Mouse (Mus musculus): Measurements from ENCODE around the gene Tgm2. TPM values are rescaled to one million over a fixed set of nuclear protein-coding genes. Genes with fewer than 3 reads are reported as not detected.

Gene Tgm2
- 1 to 10 TPM; 2.1 to 5.4 TPM for polyA plus RNA-seq (2017; shearing (Covaris generic))

DNA sequence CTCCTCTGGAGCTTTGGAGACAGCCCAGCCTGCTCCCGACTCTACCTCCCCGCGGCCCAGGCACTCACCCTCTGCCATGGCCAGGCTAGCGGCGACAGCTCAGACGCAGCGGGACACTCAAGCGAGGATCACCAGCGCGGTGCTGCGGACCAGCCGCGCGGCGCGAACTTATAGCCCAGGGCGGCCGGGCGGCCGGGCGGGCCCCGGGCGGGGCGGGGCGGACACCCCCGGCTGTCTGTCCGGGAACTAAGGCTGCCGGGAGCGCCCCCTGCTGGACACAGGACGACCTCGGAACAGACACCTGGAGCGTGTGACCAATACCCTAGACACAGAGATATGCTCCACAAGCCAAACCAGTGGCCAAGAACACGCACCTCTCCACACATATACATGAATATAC, at the start of gene Tgm2:
TSS of gene Tgm2 (minus strand) at position 214 of the 400 bp plus-strand sequence.
- ATAC-seq, result peak; percentile 59

- ATAC-seq, result no peak
Observed at GRCm38 (mm10) chr2:158194945-158195640, 48.9 kb upstream of the Tgm2 start.

DNA sequence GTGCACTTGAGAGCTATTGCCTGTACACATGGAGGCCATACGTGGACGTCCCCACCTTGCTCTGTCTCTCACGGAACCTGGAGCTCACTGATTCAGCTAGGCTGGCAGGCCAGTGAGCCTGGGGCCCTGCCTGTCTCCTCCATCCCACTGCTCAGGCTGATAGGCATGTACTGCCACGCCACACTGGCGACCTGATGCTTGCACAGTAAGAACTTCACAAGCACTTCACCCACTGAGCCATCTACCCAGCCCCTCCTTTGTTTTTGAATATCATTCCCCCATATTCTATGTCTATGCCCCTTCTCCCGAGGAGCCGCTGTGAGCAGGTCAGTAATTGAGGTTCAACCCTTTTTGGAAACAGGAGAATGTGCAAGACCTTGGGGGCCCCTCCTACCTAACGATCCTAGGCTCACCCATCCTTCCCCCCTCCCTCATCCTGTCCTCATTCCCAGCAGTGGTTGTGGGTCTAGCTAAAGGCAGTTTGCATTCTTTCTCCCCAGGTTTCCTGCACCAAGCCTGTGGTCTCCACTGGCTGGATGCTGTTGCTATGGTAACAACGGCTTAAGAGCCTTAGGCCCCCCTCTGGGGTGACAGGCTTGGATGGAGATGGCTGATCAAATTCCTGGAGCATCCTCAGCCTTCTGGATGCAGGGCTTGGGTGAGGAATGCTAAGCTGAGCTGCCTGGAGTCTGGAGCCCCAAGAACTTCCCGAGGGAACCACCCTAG, 47.5 kb upstream of the Tgm2 start:
- no peak for ATAC-seq

GRCm38 (mm10) chr2:158191098-158191497, 44.9 kb upstream of the Tgm2 start:
- no peak for ATAC-seq

DNA sequence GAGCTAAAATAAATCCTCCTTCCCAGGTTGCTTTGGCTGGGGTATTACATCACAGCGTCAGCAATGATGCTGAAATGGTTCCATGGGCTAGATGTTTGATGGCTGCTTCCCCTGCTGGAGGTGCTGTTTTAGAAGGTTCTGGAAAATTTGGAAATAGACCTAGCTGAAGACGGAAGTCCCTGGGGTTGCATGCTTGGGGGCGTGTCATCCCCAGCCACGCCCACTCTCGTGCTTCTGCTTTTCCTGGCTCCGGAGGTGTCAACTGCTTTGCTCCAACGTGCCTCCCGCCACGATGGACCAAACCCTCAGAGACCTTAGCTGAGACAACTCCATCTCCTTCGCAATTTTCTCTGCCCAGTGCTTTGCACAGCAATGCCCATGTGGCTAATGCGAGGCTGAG, 43.2 kb upstream of the Tgm2 start:
- no peak for ATAC-seq

DNA sequence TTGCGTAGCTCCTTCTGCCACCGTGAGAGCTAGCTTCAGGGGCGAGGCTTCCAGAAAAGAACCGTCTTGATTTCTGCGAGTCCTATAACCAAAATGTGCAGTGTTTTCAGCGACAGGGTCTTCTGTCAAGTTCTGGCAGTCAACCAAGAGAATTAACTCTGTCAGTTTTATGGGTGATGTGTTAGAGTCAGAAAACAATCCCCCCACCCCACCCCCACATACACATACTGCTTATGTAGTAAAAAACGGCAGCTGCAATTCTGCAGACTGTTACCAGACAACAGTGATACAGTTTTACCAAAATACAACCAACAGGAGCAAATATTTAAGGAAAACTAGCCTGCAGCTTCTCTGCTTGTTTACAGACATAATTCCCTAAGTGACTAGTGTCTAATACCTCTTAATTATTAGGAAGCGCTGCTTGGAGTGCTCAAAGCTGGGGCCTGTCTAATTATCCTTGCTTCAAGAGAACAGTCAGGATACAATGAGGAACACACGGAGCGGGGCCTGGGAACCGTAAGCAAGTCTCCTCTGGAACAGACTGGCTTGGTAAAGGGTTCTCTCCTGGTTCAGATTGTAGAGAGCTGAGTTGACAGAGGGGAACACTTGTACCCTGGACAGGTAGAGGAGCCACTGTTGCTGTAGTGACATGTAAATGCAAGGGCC, 40.1 kb upstream of the Tgm2 start:
- no peak for ATAC-seq

DNA sequence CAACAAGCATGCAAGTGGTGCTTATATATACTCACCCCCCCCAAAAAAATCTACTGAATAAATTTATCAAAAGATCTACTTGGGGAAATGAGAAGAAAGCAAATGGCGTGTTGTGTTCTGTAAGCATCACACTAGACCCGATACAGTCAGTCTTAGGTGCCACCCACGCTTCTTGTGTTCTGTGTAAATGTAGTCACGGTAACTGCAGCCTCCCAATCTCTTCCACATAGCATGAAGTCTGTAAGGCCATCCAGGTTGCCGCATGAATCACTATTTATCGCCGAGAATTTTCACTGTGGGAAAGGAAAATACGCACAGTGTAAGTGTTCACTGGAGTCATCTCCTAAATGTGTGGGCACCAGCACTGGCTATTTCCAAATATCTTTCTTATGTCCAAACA, 37.0 kb upstream of the Tgm2 start:
- no peak for ATAC-seq

GRCm38 (mm10) chr2:158181932-158182331, 35.7 kb upstream of the Tgm2 start:
- no peak for ATAC-seq

DNA sequence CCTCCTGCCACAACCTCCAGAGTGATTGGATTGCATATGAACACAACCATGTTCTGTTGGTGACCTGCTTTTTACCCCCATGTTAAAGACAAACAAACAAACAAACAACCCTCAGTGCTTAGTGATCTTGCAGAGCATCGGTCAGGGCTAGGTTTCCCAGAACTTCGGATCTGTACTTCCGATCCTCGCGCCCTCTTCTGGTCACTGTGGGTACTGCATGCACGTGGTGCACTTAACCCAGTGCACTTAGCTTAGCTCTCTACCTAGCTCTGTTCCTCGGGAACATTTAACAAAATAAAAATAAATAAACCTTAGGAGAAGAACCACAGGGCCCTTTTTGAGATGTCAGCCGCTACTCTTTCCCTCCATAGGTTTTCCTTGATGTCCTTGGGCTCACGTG, 34.6 kb upstream of the Tgm2 start:
- ATAC-seq, result peak; percentile 19

- ATAC-seq, result no peak
Observed at GRCm38 (mm10) chr2:158179370-158180111, 33.3 kb upstream of the Tgm2 start.

DNA sequence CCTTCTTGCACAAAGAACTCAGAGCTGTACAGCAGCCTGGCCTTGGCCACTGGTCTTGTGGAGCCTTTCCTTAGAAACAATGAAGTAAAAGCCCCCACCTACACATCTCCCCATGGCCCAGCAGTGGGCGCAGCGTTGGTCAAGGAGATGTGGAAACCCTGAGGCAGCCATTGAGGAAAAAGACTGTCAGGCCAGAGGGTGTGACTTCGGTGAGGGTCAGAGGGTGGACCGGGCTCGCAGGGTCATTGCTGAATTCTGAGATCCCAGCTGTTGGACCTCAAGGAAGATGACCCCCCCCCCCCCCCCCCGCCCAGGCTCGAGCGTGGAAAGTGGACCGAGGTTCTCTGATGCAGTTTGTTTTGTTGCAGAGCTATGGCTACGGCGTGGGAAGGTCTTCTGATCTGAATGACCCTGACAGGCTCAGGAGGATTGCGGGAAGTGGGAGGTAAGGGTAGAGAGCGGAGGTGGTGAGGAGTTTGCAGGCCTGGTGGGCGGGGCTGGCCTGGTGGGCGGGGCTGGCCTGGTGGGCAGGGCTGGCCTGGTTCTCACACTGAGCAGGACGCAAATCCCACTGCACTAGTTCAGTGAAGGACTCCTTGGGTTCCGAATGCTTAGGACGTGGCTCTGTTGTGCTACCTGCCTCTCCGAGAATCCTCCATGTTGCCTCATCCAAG, 32.6 kb upstream of the Tgm2 start:
- ATAC-seq, result peak; percentile 50

DNA sequence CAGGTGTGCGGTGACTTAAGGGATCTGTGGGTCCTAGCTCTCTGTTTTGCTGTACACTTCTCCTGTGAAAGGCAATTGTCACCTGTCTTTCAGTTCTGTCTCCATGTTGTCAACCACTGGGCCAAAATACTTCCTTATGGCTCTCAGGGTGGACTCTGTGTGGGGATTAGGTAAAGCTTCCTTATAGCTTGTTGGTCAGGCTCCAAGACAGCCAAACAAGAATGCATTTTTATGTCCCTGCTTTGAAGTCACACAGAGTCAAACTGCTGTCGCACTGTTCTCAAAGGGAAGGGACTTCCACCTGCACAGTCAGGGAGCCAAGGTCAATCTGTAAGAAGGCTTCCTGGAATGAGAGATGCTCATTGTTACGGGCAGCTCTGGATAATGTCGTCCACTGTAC, 31.9 kb upstream of the Tgm2 start:
- no peak for ATAC-seq

- ATAC-seq, result no peak
Observed at GRCm38 (mm10) chr2:158177574-158177973, 31.3 kb upstream of the Tgm2 start.

- ATAC-seq, result no peak
Observed at GRCm38 (mm10) chr2:158176763-158177162, 30.5 kb upstream of the Tgm2 start.

DNA sequence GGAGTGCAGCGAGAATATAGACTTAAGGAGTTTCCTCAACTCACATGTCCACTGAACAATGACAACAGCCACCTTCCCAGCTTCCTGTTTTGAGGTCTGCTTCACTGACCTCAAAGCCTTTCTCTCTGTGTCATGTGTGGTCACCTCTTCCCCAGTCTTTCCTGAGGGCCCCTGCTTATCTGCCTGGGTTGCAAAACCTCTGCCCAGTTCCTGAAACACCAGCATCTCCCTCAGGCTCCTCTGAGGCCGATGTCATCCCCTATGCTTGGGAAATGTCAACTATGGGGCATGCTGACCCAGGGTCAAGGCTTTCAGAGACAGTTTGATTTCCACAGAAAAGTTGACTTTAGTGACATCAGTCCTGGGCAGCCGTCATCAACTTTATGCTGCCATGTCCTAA, 29.2 kb upstream of the Tgm2 start:
- no peak for ATAC-seq

GRCm38 (mm10) chr2:158174958-158175357, 28.7 kb upstream of the Tgm2 start:
- ATAC-seq, result peak; percentile 67

DNA sequence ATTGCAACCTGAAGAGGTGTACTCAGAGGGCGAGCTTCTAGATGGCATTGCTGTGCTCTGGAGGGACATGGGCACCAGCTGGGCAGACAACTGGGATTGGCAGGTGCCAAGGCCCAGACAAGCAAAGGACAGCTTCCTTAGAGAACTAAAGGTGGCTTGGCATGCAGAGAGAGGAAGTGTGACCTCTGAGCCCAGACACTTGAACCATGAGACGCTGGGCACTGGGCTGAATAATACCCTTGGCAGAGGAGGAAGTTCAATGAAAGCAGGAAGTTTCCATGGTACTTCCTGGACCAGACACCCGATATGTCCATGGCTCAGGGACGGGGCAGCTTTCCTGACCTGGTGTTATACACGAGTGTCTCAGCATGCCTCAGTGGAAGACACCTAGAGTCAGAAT, 28.2 kb upstream of the Tgm2 start:
- ATAC-seq, result no peak

GRCm38 (mm10) chr2:158170394-158170793, 24.2 kb upstream of the Tgm2 start:
- ATAC-seq, result no peak

GRCm38 (mm10) chr2:158169771-158170170, 23.5 kb upstream of the Tgm2 start:
- ATAC-seq, result no peak

DNA sequence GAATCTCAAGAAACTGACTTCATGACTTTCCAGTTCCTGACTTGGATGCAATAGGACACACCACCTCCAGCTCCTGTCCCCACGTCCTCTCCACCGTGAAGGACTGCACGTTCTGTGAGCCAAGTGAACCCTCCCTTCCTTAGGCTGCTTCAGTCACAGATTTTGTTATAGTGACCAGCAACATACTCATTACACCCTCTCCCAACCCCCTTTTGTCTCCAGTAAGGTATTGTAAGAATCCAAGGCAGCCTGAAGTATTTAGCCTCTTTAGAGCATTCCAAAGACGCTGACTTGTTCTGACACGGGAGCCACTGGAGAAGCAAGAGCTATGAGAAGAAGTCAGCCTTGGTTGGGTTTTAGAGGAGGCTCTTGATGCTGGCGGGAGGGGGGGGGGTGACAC, 23.1 kb upstream of the Tgm2 start:
- no peak for ATAC-seq

DNA sequence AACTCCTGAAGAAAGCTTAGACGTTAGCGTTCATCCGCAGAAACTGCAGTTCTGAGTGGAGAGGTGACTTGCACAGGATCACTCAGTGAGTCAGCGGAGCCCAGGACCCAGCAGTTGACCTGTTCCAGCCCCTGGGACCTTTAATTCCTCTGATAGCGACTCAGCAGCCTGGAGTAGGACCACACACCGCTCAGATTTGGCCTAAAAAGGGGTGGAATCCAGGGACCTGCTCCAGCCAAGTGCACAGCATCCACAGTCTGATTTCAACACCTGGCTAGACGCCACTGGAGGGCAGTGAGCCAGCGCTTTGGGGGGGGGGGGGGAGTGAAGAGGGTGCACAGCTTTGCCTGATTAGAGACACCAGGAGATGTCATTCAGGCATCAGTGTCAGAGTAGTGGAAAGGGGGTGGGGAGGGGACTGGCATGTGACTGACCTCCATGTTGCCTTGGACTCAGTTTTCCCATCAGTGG, 22.5 kb upstream of the Tgm2 start:
- no peak for ATAC-seq

- no peak for ATAC-seq
Observed at GRCm38 (mm10) chr2:158167496-158168205, 21.4 kb upstream of the Tgm2 start.

All from activated CD4-positive, CD25-positive, alpha-beta regulatory T cell, adult 4 months (primary cell).